Mouse (Mus musculus): ENCODE results near the gene Lats2.
A peak's percentile ranks its signal among the peaks of the same experiment; 100 is the strongest.

The Lats2 gene

GRCm38 (mm10) chr14:57737089-57737488 is 21.1 kb downstream of the Lats2 start:
- no peak for DNase-seq

- DNase-seq, result no peak
These were observed 22.0 kb downstream of the Lats2 start for GRCm38 (mm10) chr14:57736141-57736540.

GRCm38 (mm10) chr14:57732668-57733293 is 25.4 kb downstream of the Lats2 start:
- no peak for DNase-seq

- DNase-seq, result no peak
These were observed 27.7 kb downstream of the Lats2 start for GRCm38 (mm10) chr14:57730527-57730926.

- DNase-seq, result peak in 1 of 2 experiments; percentile 33
These were observed 28.2 kb downstream of the Lats2 start for GRCm38 (mm10) chr14:57729975-57730499.

GRCm38 (mm10) chr14:57729364-57729763 is 28.8 kb downstream of the Lats2 start:
- DNase-seq, result no peak

- DNase-seq, result no peak
These were observed 32.0 kb downstream of the Lats2 start for GRCm38 (mm10) chr14:57726172-57726571.

- DNase-seq, result no peak
These were observed 33.7 kb downstream of the Lats2 start for GRCm38 (mm10) chr14:57724473-57724872.

- no peak for DNase-seq
These were observed 39.9 kb downstream of the Lats2 start for GRCm38 (mm10) chr14:57718245-57718644.

- DNase-seq, result no peak
These were observed 41.5 kb downstream of the Lats2 start for GRCm38 (mm10) chr14:57716601-57717245.

GRCm38 (mm10) chr14:57712884-57713283 is 45.3 kb downstream of the Lats2 start:
- no peak for DNase-seq

GRCm38 (mm10) chr14:57711059-57711458 is 47.1 kb downstream of the Lats2 start:
- no peak for DNase-seq

- DNase-seq, result no peak
These were observed 49.0 kb downstream of the Lats2 start for GRCm38 (mm10) chr14:57709171-57709570.

GRCm38 (mm10) chr14:57708580-57708979 is 49.6 kb downstream of the Lats2 start:
- DNase-seq, result no peak

- DNase-seq, result no peak
These were observed 50.9 kb downstream of the Lats2 start for GRCm38 (mm10) chr14:57707100-57707893.

- DNase-seq, result no peak
These were observed 51.5 kb downstream of the Lats2 start for GRCm38 (mm10) chr14:57706760-57707099.

GRCm38 (mm10) chr14:57705759-57706158 is 52.4 kb downstream of the Lats2 start:
- DNase-seq, result no peak

GRCm38 (mm10) chr14:57705075-57705474 is 53.1 kb downstream of the Lats2 start:
- no peak for DNase-seq

GRCm38 (mm10) chr14:57701915-57702477 is 56.2 kb downstream of the Lats2 start:
- no peak for DNase-seq

GRCm38 (mm10) chr14:57699461-57699970 is 58.7 kb downstream of the Lats2 start:
- DNase-seq, result no peak

GRCm38 (mm10) chr14:57699016-57699415 is 59.2 kb downstream of the Lats2 start:
- DNase-seq, result no peak

GRCm38 (mm10) chr14:57696066-57696465 is 62.1 kb downstream of the Lats2 start:
- DNase-seq, result no peak

GRCm38 (mm10) chr14:57695550-57695949 is 62.6 kb downstream of the Lats2 start:
- no peak for DNase-seq
